Mouse (Mus musculus) kidney, adult 9 months (tissue): ENCODE results near the gene Rnase2b.
"Not testable (repeated sequence)": the region's sequence is repeated elsewhere in the genome, so short reads cannot be mapped to it uniquely, and the experiment has no call there.

Source experiments
- DNase-seq: peaks from one replicate; pipeline ENCODE4 v3.0.0; 2022

The Rnase2b gene

DNA sequence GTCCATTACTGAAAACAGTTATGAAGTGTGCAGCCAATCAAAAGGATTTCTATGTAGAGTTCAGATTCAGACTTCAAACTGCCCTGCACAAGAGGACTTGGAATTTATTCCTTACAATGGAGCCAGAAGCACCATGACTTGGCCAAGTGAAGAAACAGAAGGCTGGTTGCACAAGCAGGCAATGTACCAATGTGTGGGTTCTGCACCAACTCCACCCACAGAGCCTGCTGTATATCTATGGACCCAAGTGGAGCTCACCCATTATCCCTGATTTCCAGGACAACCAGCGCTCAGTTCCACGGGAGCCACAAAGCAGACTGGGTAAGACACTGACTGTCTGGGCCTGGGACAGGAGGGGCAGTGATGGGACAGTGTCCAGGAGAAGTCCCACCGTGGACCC, at the start of gene Rnase2b:
TSS of gene Rnase2b (plus strand) at position 285 of the 400 bp plus-strand sequence.
- not testable (repeated sequence) for DNase-seq

DNA sequence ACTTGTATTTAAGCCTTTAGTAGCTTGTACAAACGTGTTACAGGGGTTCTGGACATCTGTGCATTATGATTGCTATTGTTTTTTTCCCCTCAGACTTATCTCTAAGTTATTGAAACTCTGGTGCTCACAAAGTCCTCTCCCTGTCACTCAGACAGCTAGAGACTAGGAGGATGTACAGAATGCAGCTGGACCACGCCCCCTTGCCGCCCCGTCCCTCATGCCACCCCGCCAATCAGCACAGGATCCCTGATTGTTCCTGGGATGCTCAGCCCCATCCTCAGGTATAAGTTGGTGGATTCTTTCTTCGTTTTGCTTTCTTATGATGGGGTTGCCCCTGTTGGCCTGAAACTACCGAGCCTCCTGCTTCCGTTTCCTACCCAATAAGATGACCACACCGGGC, 48.6 kb upstream of the Rnase2b start:
- no peak for DNase-seq

DNA sequence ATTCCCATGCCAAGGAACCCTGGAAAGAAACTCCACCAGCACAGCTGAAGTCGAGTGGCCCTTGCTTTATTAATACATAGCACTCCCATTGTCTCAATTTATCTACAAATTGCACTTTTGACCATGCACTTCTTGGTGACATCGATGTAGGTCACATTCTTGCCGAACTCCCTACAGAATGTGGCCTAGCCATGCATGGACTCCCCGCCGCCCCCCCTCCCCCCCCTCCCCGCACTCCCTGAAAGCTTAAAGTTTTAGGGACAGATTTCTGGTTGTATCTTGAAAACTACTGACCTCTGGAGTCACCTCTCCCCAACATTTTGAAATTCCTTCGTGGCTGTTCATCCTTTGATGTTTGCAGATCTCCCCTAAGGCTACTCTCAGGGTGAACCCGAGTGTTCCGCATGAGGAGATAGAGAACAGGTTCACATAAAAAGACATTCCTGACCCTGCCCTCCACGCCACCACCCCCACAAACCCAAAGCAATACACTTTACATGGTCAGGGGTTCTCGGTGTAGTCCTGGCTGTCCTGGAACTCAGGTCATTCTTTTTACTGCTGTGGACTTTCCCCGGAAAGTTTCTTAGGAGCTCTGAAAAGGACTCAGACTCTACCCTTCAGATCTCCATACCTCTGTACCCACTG, 48.0 kb upstream of the Rnase2b start, which contains the start of gene Eddm3b:
TSS of gene Eddm3b (plus strand) at position 511 of the 645 bp plus-strand sequence.
- peak; percentile 52 for DNase-seq

DNA sequence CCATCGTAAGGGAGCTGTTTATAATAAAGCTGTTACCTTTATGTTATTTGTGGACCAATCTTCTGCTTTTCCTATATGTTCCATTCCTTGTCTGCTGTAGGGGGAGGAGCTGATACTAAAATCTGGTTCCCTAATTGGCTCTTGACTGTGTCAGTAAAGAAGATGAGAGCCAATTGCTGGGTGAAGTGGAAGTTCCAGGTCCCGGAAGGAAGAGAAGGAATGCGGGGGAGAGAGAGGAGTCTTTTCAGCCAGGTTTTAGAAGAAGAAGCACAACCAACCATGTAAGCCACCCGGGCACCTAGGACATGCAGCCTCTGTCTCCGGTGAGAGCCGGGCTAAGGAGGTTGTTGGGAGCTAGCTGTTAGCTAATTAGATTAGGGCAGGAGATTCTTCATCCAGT, 36.4 kb upstream of the Rnase2b start:
- DNase-seq, result no peak

DNA sequence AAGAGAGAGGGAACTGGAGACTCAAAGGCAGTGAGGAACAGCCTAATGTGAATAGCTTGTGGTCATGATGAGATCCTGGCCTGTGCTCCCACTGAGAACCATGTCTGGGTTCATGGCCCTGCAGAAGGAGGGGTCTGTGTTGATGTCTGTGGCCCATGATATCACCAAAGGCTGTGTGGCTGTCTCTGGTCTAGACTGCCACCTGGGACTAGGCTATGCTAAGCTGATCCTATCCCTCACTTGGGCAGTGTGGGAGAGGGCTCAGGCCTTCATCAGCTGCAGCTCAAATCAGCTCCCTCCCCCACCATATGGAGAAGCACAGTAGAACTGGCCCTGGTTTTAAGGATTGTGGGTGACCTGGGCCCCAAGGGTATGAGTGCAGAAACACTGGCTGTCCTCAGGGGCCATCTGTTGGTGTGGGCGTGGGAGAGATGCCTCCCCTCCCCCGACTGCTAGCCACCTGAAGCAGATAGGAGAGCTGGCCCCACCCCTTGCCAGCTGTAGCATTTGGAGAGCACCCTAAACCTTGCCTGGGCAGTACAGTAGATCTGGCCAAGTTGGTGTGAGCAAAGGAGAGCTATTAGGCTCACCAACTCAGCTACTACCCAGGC, 34.3 kb upstream of the Rnase2b start:
- DNase-seq, result no peak

DNA sequence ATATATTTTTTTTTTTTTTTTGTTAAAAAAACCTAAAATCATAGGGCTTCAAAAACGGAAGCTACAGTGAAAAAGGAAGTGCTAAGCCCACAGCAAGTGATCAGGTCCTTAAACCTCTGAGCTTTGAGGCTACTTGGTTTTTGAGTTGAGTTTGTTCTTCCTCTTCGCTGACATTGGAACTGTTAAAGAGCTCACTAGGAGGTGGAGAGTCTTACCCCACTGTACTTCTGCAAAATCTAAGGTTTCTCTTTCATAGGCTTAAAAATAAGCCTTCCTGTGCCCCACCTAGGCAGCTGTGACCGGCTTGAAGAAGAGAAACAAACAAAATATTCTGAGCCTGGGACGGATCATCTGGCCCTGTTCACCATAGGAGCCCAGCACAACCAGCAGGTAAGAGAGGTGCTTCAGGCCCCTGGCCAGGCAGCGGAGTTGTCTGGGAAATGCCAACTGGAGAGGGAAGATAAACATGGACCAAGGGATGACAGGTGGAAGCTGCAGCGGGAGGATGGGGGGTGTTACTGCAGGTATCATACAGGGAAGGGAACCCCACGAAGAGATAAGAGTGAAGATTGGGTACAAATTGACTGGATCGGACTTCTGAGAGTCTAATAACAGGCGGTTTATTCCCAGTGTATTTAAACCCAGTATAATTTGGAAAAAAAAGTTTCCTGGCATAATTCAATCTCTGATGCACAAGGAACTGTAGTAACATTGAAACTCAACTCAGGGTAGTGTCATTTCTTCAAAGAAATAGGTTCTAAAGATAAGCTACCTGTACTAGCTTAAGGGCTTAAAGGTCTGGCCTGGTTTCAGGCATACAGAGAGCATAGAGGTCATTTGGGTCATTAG, 33.1 kb upstream of the Rnase2b start:
- peak; percentile 14 for DNase-seq

DNA sequence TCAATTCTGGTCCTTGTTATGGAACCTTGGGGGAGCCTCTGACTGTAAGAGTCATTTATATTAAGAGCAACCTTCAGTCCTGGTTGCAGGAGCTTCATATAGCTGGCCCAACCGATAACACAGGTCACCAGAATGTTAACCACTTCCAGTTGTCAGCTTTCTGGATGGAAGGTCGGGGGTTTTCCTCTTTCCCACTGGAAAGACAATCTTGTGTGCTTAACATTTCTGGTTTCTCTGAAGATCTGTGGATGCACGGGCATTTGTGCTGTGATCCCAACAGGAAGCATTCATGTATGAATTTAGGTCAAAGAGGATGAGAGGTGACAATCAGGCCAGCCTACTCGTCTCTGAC, 32.5 kb upstream of the Rnase2b start:
- DNase-seq, result no peak

DNA sequence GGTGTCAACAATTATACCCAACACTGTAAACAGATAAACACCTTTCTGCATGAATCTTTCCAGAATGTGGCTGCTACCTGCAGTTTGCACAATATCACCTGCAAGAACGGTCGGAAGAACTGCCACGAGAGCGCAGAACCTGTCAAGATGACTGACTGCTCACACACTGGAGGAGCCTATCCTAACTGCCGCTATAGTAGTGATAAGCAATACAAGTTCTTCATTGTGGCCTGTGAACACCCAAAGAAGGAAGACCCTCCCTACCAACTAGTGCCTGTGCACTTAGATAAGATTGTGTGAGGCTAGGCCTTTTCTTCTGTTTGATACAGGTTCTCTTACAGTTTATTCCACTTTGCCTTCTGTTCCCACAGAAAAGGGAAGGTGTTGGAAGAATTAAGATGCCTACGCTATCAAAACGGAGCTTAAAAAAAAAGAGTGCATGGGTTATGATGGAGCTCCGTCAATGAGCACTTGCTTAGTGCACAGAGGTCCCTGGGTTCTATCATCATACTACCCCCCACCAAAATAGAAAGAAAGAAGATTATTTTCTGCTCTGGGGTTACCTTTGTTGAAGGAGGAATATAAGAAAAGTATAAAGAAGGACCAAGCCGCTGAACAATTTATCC, 31.6 kb upstream of the Rnase2b start:
- DNase-seq, result no peak

DNA sequence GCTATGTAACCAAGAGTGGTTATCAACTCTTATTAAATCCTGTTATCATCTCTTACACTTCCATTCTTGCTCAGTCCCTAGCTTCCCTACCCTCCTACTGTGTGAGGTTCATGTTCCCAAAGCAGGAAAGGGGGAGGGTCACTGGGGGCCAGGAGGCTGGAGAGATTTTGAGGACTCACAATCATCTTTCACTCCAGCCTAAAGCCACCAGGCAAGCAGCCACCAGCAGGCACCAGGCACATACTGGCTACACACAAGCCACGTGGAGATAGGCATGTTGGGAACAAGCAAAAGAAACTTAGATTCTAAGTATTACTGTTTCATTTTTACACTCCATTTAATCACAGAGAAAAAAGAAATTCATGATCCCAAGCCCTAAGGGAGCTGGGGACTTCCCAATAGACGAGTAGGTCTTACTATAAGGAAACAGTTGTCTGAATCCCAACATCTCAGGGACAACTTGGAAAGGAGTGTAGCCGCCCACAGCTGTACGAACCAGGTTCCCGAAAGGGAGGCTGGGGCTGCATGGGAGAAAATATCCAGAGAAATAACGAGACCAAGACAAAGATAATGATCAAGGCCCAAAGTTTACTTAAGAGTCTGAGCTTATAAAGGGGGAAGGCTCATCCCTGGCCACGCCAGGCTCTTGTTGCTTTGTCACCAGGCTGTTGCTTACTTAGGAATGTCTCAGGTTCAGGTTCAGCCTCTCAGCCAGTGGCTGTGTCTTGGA, 30.8 kb upstream of the Rnase2b start:
- DNase-seq, result no peak

DNA sequence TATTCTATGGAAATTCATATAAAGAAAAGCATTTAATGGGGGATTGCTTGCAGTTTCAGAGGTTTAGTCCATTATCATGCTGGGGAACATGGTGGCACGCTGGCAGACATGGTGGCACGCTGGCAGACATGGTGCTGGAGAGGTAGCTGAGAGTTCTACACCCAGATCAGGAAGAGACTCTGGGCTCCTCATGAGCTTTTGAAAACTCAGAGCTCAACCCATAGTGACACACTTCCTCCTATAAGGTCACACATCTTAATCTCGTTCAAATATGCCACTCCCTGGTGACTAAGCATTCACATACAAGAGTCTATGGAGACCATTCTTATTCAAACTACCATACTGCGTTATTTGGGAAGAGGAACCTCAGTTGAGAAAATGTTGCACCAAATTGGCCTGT, 29.7 kb upstream of the Rnase2b start:
- no peak for DNase-seq

DNA sequence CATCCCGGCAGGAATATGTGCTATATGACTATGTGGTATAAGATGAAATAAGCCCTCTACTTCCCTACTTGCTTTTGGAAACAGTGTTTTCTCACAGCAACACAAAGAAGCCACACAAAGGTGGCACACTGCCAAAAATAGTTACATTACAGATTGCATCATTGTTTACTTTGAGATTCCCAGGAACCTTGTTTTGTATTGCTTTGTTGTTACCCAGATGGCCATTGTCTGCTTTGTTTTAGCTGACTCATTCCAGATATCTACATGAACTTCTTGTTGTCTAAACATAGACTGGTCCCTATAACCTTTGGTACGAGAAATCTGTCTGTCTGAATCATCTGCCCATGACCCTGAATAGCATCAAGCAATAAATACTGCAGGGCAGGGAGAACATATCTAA, 21.7 kb upstream of the Rnase2b start:
- no peak for DNase-seq

DNA sequence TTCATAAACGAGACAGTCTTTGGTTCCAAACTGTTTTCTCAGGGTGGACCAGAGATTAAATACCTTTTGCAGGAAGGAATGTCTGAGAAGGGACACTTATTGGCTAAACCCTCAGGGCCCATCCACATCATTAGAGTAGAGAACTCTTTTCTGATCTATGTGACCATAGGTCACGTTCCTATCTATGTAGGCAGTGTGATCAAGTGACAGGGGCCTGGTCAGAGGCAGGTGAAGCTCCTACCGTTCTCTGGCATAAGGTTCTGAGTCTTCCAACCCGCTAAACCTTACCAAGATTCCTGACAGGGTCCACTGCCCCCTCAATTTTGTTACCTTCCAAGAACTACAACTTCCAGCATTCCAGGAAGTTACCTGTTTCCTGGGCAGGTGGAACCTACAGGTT, 19.9 kb upstream of the Rnase2b start:
- DNase-seq, result no peak

DNA sequence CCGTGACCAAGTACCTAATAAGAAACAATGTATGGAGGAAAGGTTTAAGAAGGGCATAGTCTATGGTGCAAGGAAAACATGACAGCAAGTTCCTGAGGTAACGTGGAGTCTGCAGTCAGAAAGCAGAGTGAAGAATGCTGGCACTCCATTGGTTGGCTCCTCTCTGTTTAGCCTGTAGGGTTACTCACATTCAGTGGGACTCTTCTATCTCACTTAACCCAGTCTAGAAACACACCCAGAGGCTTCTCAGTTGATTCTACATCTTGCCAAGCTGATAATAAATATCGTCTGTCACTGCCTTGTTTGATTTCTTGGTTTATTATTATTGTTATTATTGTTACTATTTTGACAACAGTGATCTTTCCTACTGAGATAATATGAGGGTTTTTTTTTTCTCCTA, 19.5 kb upstream of the Rnase2b start:
- no peak for DNase-seq

DNA sequence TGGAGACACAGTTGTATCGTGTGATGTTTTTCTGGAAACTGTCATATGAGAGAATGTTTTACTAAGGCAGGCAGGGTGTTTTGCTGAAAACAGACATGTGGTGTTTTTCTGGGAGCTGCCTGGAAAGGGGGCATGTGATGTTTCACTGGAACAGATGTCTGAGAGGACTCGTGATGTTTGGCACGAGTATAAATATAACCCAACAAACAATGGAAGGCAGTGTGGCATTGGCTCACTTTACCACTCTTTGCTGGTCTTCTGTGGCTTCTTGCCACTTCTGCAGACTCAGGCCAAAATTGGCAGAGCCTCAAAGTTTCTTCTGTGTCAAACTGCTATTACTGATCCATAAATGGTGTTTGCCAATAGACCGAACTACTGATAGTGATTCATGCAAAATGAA, 18.8 kb upstream of the Rnase2b start:
- DNase-seq, result no peak

DNA sequence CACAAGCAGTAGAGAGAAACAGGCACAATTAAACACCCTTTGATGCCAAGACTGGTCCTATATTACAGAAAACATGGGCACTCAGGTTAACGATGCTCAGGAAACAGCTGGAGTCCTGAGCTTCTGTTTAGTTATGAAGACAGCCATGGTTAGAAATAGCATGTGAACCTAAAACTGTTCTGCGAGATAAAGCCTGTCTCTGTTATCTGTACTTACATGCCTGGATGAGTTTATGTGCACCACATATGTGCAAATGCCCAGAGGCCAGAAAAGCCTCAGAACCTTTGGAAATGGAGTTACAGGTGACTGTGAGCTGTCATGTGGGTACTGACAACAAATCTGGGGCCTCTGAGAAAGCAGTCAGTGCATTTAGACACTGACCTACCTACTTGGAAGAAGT, 18.1 kb upstream of the Rnase2b start:
- no peak for DNase-seq

DNA sequence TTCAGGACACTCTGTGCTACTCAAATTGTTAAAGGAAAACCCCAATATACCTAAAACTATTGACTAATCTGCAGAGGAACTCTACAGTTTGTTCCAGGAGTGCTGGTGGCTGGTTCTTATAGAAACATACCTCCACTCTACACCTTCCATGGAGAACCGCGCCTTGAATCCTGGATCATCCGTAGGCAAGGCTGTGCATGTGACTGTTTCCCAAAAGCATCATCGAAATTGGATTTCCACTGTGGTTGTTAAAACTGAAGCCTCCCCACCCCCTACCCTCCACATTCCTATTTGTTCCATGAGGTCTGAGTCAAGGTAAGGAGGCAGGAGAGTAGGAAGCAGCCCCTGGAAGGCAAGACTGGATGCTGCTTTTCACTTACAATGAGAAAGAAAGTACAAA, 17.6 kb upstream of the Rnase2b start:
- DNase-seq, result no peak

DNA sequence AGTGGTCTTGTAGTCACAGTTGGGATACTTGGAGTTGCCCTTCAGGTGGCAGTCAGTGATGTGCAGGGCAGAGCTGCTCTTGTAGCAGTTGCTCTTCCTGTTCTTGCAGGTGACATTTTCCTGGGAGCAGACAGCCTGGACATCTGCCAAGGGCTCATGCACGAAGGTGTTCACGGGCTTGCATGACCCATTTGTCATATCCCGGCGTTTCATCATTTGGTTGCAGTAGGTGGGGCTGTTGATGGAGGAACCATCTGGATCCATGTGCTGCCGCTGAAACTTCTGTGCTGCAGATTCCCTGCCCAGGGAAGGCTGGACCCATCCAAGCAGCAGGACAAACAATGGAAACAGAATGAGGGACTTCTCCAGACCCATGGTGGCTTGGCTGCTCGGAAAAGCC, 16.5 kb upstream of the Rnase2b start:
- DNase-seq, result no peak

DNA sequence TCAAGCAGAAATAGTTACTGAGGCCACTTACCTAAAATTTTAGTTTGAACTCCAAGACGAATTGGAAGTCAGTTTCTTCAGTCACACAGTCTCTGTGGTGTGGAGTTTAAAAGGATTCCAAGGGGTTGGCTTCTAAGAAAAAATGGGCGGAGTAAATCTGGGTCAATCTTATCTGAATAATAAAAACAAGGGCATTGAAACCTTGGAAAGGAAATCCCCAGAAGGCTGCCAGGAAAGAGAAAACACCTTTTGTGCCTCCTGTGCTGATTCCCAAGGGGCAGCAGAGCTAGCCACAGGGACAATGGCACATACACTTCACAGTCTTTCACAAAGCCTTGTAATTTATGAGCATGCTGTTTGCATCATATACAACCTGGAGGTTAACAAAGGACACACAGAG, 15.4 kb upstream of the Rnase2b start, which contains the start of gene Rnase1:
TSS of gene Rnase1 (minus strand) at position 101 of the 400 bp plus-strand sequence.
- DNase-seq, result no peak

DNA sequence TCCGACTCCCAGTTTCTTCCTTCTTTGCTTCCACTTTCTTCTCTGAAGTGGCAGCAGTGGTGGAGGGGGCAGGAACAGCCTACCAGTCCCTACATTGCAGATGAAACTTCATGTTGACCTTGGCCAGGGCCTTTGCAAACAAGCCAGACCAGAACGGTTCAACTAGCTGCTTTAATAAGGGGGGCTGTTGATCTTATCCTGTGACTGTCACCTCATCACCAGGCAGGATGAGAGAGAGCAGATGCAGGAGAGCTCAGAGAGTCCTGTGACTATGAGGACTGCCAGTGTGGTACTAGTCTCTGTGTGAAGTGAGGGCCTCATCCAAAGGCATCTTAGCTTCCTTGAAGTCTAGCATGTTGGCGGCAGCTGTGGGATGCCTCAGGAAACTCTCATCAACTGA, 14.1 kb upstream of the Rnase2b start:
- DNase-seq, result no peak

DNA sequence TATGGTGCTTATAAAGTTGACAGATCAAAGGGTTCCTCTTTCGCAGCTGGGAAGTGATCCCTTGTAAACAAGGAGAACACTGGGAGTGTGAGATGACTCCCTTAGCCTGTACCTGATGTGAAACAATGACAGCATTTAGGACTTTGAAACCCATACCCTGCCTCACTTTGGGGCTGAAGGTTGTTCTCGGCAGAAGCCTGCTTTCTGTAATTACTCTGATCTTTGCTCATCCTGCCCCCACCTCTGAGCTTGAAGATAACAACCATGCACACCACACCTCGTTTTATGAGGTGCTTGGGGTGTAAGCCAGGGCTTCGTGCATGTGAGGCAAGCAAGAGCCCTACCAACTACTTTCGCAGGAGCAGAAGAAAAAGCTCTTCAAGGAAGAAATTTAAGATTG, 12.9 kb upstream of the Rnase2b start:
- no peak for DNase-seq

DNA sequence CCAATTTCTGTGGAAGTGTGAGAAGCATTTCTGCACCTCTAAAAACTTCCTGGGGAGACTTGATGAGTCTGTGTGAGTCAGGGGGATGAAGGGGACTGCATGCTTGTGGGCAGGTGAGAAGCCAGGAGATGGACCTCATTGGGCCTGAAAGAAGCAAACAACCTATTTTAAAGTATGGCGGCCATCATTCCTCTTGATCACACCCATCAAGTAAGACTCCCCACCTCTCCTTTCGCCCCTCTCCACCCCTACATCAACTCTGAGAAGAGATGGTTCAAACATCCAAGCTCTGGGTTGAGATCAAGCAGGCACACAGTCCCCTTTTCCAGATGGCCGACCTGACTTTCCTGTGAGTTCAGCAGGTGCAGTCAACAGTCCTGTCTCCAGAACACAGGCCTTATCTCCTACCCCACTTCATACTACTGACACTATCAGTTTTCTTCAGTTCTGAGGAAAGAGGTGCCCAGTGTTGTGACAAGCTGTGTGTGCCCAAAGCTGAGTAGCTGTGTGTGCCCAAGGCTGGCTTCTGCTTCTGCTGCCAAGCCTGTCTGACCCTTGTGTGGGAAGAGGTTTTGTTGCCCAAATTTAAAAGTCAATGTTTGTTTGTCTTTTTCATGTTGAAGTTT, 11.7 kb upstream of the Rnase2b start:
- no peak for DNase-seq

DNA sequence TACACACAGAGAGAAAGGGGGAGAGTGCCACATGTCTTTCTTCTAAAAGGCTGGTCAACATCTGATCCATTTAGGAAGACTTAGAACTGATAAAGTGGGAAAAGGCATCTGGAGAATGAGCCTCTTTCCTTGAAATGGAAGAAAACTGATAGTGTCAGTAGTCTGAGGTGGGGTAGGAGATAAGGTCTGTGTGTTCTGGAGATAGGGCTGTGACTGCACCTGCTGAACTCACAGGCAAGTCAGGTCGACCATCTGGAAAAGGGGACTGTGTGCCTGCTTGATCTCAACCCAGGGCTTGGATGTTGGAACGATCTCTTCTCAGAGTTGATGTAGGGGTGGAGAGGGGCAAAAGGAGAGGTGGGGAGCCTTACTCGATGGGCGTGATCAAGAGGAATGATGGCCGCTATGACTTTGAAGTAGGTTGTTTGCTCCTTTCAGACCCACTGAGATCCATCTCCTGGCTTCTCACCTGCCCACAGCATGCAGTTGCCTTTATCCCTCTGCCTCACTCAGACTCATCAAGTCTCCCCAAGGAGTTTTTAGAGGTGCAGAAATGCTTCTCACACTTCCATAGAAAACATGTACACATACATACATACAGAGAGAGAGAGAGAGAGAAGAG, 9.7 kb upstream of the Rnase2b start:
- no peak for DNase-seq
